Mouse (Mus musculus) stomach, postnatal 0 days (tissue): ENCODE measurements around the gene Rgmb. TPM values are rescaled to one million over a fixed set of nuclear protein-coding genes. Genes with fewer than 3 reads are reported as not detected.

Experiments used
- ATAC-seq: fragments of 200-750 bp; cut with Nextera tagmentation; 2 replicates; pipeline ENCODE4 v1.8.0; 2017; ENCODE audit not compliant: low FRiP score, low TSS enrichment
- DNase-seq: peaks from one replicate; pipeline ENCODE4 v3.0.0-alpha.2; 2016; ENCODE audit warnings: low spot score
- H3K27ac ChIP-seq: fragments of 300-500 bp; sonication (generic); replicated peaks from 2 replicates; pipeline ENCODE4 v1.5.1; 2014; ENCODE audit warnings: mild to moderate bottlenecking, control low read depth
- H3K27me3 ChIP-seq: fragments of 300-500 bp; sonication (generic); 2 replicates; pipeline ENCODE4 v1.6.1; 2014; ENCODE audit warnings: low read length; ENCODE audit not compliant: control insufficient read depth, insufficient read depth
- H3K36me3 ChIP-seq: fragments of 300-500 bp; sonication (generic); 2 replicates; pipeline ENCODE4 v1.6.1; 2014; ENCODE audit warnings: low read length, mixed read lengths; ENCODE audit not compliant: control insufficient read depth, insufficient read depth
- H3K4me1 ChIP-seq: fragments of 300-500 bp; sonication (generic); replicated peaks from 2 replicates; pipeline ENCODE4 v1.6.1; 2014; ENCODE audit warnings: antibody characterized with exemption; ENCODE audit not compliant: control insufficient read depth, insufficient read depth
- H3K4me2 ChIP-seq: fragments of 300-500 bp; sonication (generic); replicated peaks from 2 replicates; pipeline ENCODE4 v1.6.1; 2014; ENCODE audit warnings: low read depth, mild to moderate bottlenecking, control low read depth, moderate library complexity
- H3K4me3 ChIP-seq: fragments of 300-500 bp; sonication (generic); 2 replicates; pipeline ENCODE4 v1.5.1; 2014; ENCODE audit warnings: low read depth, low read length, control low read depth
- H3K9ac ChIP-seq: fragments of 300-500 bp; sonication (generic); 2 replicates; pipeline ENCODE4 v1.6.1; 2014; ENCODE audit warnings: mild to moderate bottlenecking, low read length, control low read depth, mixed read lengths
- H3K9me3 ChIP-seq: fragments of 300-500 bp; sonication (generic); 2 replicates; pipeline ENCODE4 v1.6.1; 2016; ENCODE audit warnings: low read length; ENCODE audit not compliant: control insufficient read depth
- CTCF ChIP-seq: IDR thresholded peaks from 2 replicates; pipeline ENCODE4 v1.5.1; 2016; ENCODE audit warnings: antibody characterized with exemption, low read depth, mild to moderate bottlenecking, moderate library complexity
- EP300 ChIP-seq: optimal IDR thresholded peaks from 2 replicates; pipeline ENCODE3; 2016; ENCODE audit warnings: antibody characterized with exemption
- WGBS: fragments of 180-500 bp; shearing (Covaris S2); extraction: QIAGEN DNeasy Blood & Tissue Kit; methylation state at CpG from one replicate; pipeline ENCODE4 v1.1.7; 2014; 5-methylcytosine and 5-hydroxymethylcytosine counted together
- polyA plus RNA-seq: library from polyadenylated mRNA; unstranded; fragments of >200 nt; fragmentation: Nextera tagmentation; extraction: Ambion mirVana; gene quantifications from 2 replicates; pipeline ENCODE4 v1.2.1, GENCODE M21; 2015

The Rgmb gene
- polyA plus RNA-seq, 1 experiment from 2014 or later, result 33.0 TPM

GRCm38 (mm10) chr17:15761191-15761590, 69.6 kb downstream of the Rgmb start:
- no peak for TF ChIP-seq EP300
- TF ChIP-seq CTCF, result no peak
- Histone ChIP-seq H3K36me3 (peaks cover 26% of the 10 kb centered on the region), H3K4me3 (no peak overlapping the region), H3K27me3 (no peaks in the 10 kb centered on the region), H3K4me2 (no peak overlapping the region), H3K4me1 (no peaks in the 10 kb centered on the region), H3K27ac (no peak overlapping the region), H3K9me3 (no peaks in the 10 kb centered on the region), H3K9ac (no peak overlapping the region)
- no peak for DNase-seq
- 77% methylated on average over 8 of the region's 8 CpGs for WGBS
- no peak for ATAC-seq

Other genes with a start within 250 kb of the Rgmb start
- gene Chd1, start 126.1 kb downstream of the Rgmb start, polyA plus RNA-seq, result 13.0 and 13.4 TPM in 2 replicates